Mouse (Mus musculus) stomach, adult 2 months (tissue): Measurements from ENCODE around the gene Prm1. TPM values are rescaled to one million over a fixed set of nuclear protein-coding genes. Genes with fewer than 3 reads are reported as not detected.

Experiments
- polyA plus RNA-seq: library from polyadenylated mRNA; depleted of rRNA; stranded (reverse); fragments of >200 nt; gene quantifications from 2 replicates; pipeline ENCODE4 v1.2.3, GENCODE M21; 2012; rRNA removed

Prm1 gene
- not detected in 2 replicates for polyA plus RNA-seq

GRCm38 (mm10) chr16:10805789-10806527 is at the start of gene Prm1:
TSS of gene Prm1 (minus strand) at chr16:10805839.

GRCm38 (mm10) chr16:10834911-10835587 is 29.4 kb upstream of the Prm1 start, which contains the start of gene Rmi2:
TSS of gene Rmi2 (plus strand) at chr16:10835059.

GRCm38 (mm10) chr16:10812865-10813371 is 7.3 kb upstream of the Prm1 start, which contains the start of gene Gm11172:
TSS of gene Gm11172 (plus strand) at chr16:10812915.

GRCm38 (mm10) chr16:10796034-10796433 is 9.6 kb downstream of the Prm1 start, which contains the start of gene Prm2:
TSS of gene Prm2 (minus strand) at chr16:10796134.

GRCm38 (mm10) chr16:10790702-10791101 is 14.9 kb downstream of the Prm1 start, which contains the start of gene Prm3:
TSS of gene Prm3 (minus strand) at chr16:10790914.

GRCm38 (mm10) chr16:10788271-10788670 is 17.4 kb downstream of the Prm1 start, which contains the start of gene Tnp2:
TSS of gene Tnp2 (minus strand) at chr16:10788660.

GRCm38 (mm10) chr16:10785371-10786231 is 20.0 kb downstream of the Prm1 start, which contains the start of gene Socs1:
TSS of gene Socs1 (minus strand) at chr16:10785536.

Other genes with a start within 250 kb of the Prm1 start
- 8.8 and 18.5 TPM in 2 replicates for gene Socs1, start 20.3 kb downstream of the Prm1 start, polyA plus RNA-seq
- not detected in 2 replicates for gene Tnp2, start 17.2 kb downstream of the Prm1 start, polyA plus RNA-seq
- gene Prm3, start 14.9 kb downstream of the Prm1 start, polyA plus RNA-seq = not detected in 2 replicates
- gene Prm2, start 9.7 kb downstream of the Prm1 start, polyA plus RNA-seq = not detected in 2 replicates
- gene Gm11172, start 7.1 kb upstream of the Prm1 start, polyA plus RNA-seq = not detected in 2 replicates
- 0.50 and 1.5 TPM in 2 replicates for gene Rmi2, start 29.2 kb upstream of the Prm1 start, polyA plus RNA-seq